Mouse (Mus musculus) ES-E14 (cell line): Measurements from ENCODE around the gene Mterf4. TPM values are rescaled to one million over a fixed set of nuclear protein-coding genes. Genes with fewer than 3 reads are reported as not detected.
A peak's percentile ranks its signal among the peaks of the same experiment; 100 is the strongest.

Source experiments
- DNase-seq: peaks from one replicate; pipeline ENCODE4 v3.0.0-alpha.2; 2013; ENCODE audit warnings: low read depth, low spot score
- H3K27ac ChIP-seq: 2 replicates; pipeline ENCODE4 v1.5.1; 2012; ENCODE audit warnings: low read depth, mild to moderate bottlenecking, low read length, moderate library complexity, mixed read lengths; ENCODE audit not compliant: poor library complexity, insufficient read depth, severe bottlenecking
- H3K36me3 ChIP-seq: 2 replicates; pipeline ENCODE4 v1.6.1; 2012; ENCODE audit warnings: mild to moderate bottlenecking, low read length, moderate library complexity, mixed read lengths; ENCODE audit not compliant: control insufficient read depth, poor library complexity, insufficient read depth, severe bottlenecking
- H3K4me1 ChIP-seq, 2 experiments: fragments of 150-350 bp in 1 of 2; sonication (generic) in 1 of 2; 2 replicates each; pipeline ENCODE4 v1.6.1; 2012; ENCODE audit warnings: low read length in 2 of 2, mild to moderate bottlenecking in 1 of 2, mixed read lengths in 1 of 2; ENCODE audit not compliant: control insufficient read depth in 2 of 2, insufficient read depth in 2 of 2, poor library complexity in 1 of 2
- H3K4me3 ChIP-seq, 2 experiments: fragments of 150-350 bp in 1 of 2; sonication (generic) in 1 of 2; 2 replicates each; pipeline ENCODE4 v1.5.1; 2012; ENCODE audit warnings: low read length in 2 of 2, low read depth in 1 of 2, mild to moderate bottlenecking in 1 of 2, mixed read lengths in 1 of 2; ENCODE audit not compliant: insufficient read depth in 1 of 2, poor library complexity in 1 of 2, severe bottlenecking in 1 of 2
- H3K9ac ChIP-seq: 2 replicates; pipeline ENCODE4 v1.6.1; 2012; ENCODE audit warnings: low read depth, mild to moderate bottlenecking, low read length, mixed read lengths; ENCODE audit not compliant: poor library complexity, insufficient read depth, severe bottlenecking
- H3K9me3 ChIP-seq: fragments of 150-350 bp; sonication (generic); 2 replicates; pipeline ENCODE4 v1.6.1; 2012; ENCODE audit warnings: low read depth, mild to moderate bottlenecking, low read length; ENCODE audit not compliant: control insufficient read depth, insufficient read depth
- CHD2 ChIP-seq: IDR thresholded peaks from 2 replicates; pipeline ENCODE4 v1.6.1; 2014; ENCODE audit warnings: mild to moderate bottlenecking, low read depth, low read length, inconsistent platforms
- HCFC1 ChIP-seq: IDR thresholded peaks from 2 replicates; pipeline ENCODE4 v1.6.1; 2012; ENCODE audit warnings: low read length, inconsistent platforms, borderline replicate concordance; ENCODE audit not compliant: insufficient read depth
- MAFK ChIP-seq: IDR thresholded peaks from 2 replicates; pipeline ENCODE4 v1.6.1; 2014; ENCODE audit warnings: mild to moderate bottlenecking, low read depth, low read length, inconsistent platforms; ENCODE audit not compliant: insufficient read depth
- ZC3H11A ChIP-seq: IDR thresholded peaks from 2 replicates; pipeline ENCODE4 v1.6.1; 2012; ENCODE audit warnings: low read depth, mild to moderate bottlenecking, inconsistent platforms, low read length, borderline replicate concordance
- ZNF384 ChIP-seq: IDR thresholded peaks from 2 replicates; pipeline ENCODE4 v1.6.1; 2012; ENCODE audit warnings: low read depth, low read length, inconsistent platforms
- in situ Hi-C, 2 experiments: fragments of 600-800 bp; cut with MboI; formaldehyde crosslinking; loops; one replicate each; pipeline ENCODE4 v1.15.1; 2025; ENCODE audit warnings: low sequenced_read_pairs in 2 of 2, inconsistent platforms in 1 of 2; ENCODE audit not compliant: unreplicated experiment in 2 of 2
- total RNA-seq: library from RNA; depleted of rRNA; stranded (reverse); fragments of 300-350 nt; gene quantifications from 2 replicates; pipeline ENCODE4 v1.2.3, GENCODE M21; 2012; rRNA removed

Mterf4 gene
- 38.7 and 38.9 TPM in 2 replicates for total RNA-seq

DNA sequence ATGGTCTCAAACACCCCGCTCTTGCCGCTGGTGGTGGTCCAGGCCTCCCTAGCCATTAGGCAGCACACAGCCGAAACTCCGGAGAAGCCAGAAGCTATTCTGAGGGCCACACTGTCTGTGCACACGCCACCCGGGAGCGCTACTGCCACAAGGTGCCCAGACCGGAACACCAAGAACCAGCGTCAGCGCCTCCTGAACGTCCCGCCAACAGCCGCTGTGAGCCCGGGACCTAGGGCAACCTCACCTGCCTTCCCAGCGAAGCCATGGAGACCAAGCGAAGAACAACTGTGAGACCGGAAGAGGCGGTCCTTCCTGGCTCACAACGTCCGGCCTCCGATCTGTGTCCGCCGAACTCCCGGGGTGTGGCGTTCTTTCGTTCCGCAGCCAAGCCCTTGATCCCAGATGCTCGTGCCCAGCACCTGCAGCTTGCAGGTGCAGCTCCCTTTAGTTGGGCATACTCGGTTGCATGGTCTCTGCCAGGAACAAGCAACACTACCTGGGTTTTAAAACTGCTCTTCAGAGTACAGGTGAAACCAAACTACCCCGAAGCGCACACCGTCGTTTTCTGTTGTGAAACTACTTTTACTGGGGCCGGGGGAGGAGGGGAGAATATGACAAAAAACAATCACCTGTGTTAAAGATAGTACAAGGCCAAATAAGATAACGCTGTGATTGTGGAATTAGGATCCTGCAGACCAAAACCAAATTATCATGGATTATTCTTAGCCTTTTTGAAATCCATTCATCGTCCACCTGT, at the start of gene Mterf4:
Gene Mterf4, minus strand, starts transcription at position 335 of the 757 bp plus-strand sequence.
- Histone ChIP-seq H3K4me3 (peak within 1 kb of the TSS; percentile 92 to 99), H3K9me3 (no peaks in the 10 kb centered on the region), H3K36me3 (peaks cover 26% of the 10 kb centered on the region), H3K27ac (peak within 1 kb of the TSS; percentile 30; the same call in 1 of the 2 replicates), H3K9ac (peak within 1 kb of the TSS; percentile 99), H3K4me1 (peaks cover 0 to 6% of the 10 kb centered on the region in 2 experiments; a peak in 1 of 4 replicates)
- in situ Hi-C loops: no loop called here
- peak; percentile 75 for DNase-seq
- no peak for TF ChIP-seq ZC3H11A
- TF ChIP-seq HCFC1: peak; percentile 83; the same call in 1 of the 2 replicates
- TF ChIP-seq ZNF384: no peak

DNA sequence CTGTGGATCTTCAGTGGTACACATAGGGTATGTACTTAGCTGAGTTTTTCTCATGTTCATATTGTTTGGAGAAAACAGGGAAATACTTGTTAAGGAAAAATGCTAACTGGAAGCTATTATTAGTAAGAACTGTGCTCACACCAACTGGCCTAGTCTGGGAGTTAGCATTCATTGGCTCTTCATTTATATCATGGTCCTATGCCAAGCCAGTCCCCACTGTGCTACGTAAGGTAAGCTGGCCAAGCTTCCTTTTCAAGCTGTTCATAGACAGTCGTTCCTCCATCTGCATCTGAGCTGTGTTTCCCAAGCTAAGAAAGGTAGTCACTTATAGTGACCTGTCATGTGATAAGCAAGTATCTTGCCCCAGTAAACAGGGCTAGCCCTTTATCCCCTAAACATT, 47.0 kb upstream of the Mterf4 start:
- Histone ChIP-seq H3K36me3 (peaks cover 36% of the 10 kb centered on the region), H3K27ac (no peak overlapping the region), H3K4me1 (no peaks in the 10 kb centered on the region), H3K9ac (no peak overlapping the region), H3K9me3 (no peaks in the 10 kb centered on the region), H3K4me3 (no peak overlapping the region)
- TF ChIP-seq MAFK: no peak
- TF ChIP-seq ZNF384: no peak
- TF ChIP-seq ZC3H11A: no peak
- no peak for TF ChIP-seq CHD2
- TF ChIP-seq HCFC1: no peak
- DNase-seq: no peak
- in situ Hi-C loops: no loop called here

- in situ Hi-C loops: no loop called here
- H3K4me1 ChIP-seq: no peaks in the 10 kb centered on the region
- no peaks in the 10 kb centered on the region for H3K9me3 ChIP-seq
- no peak for TF ChIP-seq ZNF384
- TF ChIP-seq CHD2: no peak
- TF ChIP-seq HCFC1: no peak
- no peak for TF ChIP-seq ZC3H11A
- no peak for TF ChIP-seq MAFK
- no peak overlapping the region for H3K4me3 ChIP-seq
- no peak overlapping the region for H3K27ac ChIP-seq
- peaks cover 29% of the 10 kb centered on the region for H3K36me3 ChIP-seq
- H3K9ac ChIP-seq: no peak overlapping the region
- DNase-seq: no peak
Observed at GRCm38 (mm10) chr1:93349701-93350100, 44.0 kb upstream of the Mterf4 start.

- DNase-seq: no peak
- H3K9ac ChIP-seq: no peak overlapping the region
- H3K4me3 ChIP-seq: no peak overlapping the region
- TF ChIP-seq MAFK: no peak
- TF ChIP-seq CHD2: no peak
- TF ChIP-seq ZNF384: no peak
- no peak for TF ChIP-seq ZC3H11A
- no peak for TF ChIP-seq HCFC1
- in situ Hi-C loops: no loop called here
- H3K36me3 ChIP-seq: peaks cover 20% of the 10 kb centered on the region; the same call in 1 of the 2 replicates
- H3K9me3 ChIP-seq: no peaks in the 10 kb centered on the region
- H3K27ac ChIP-seq: no peak overlapping the region
- H3K4me1 ChIP-seq: peaks cover 0 to 2% of the 10 kb centered on the region in 2 experiments; a peak in 1 of 4 replicates
Observed at GRCm38 (mm10) chr1:93347176-93347575, 41.5 kb upstream of the Mterf4 start.
